Mouse (Mus musculus): ENCODE results near the gene Gls2. TPM values are rescaled to one million over a fixed set of nuclear protein-coding genes. Genes with fewer than 3 reads are reported as not detected.

The Gls2 gene
- total RNA-seq, 2 experiments from 2014 or later: 21.3 to 22.6 TPM

- DNase-seq (ENCODE audit: low spot score in 2 of 2): no peak
- intact Hi-C loops (cut with DNase I): no loop called here
Observed at GRCm38 (mm10) chr10:128258953-128259352, 64.7 kb downstream of the Gls2 start.

Other genes starting within 250 kb of the Gls2 start
- not detected for gene Hsd17b6, start 186.8 kb upstream of the Gls2 start, total RNA-seq (2021)
- 1 to 10 TPM; 6.4 to 7.2 TPM for gene Prim1, start 179.3 kb upstream of the Gls2 start, total RNA-seq (2021)
- 100 to 1,000 TPM; 306 to 320 TPM for gene Naca, start 158.9 kb upstream of the Gls2 start, total RNA-seq (2021)
- gene Ptges3, start 135.5 kb upstream of the Gls2 start, total RNA-seq (2021): 100 to 1,000 TPM; 131 to 134 TPM
- 1,000 to 10,000 TPM; 1,697 to 1,804 TPM for gene Atp5b, start 111.2 kb upstream of the Gls2 start, total RNA-seq (2021)
- gene Baz2a, start 102.9 kb upstream of the Gls2 start, total RNA-seq (2021): 10 to 100 TPM; 30.6 to 32.4 TPM
- gene Rbms2, start 14.2 kb upstream of the Gls2 start, total RNA-seq (2021): 10 to 100 TPM in 1 of 2 experiments, 1 to 10 TPM in 1; 9.2 to 10.8 TPM
- 10 to 100 TPM; 10.7 to 11.3 TPM for gene Spryd4, start 17.4 kb downstream of the Gls2 start, total RNA-seq (2021)
- not detected for gene Mip, start 31.4 kb downstream of the Gls2 start, total RNA-seq (2021)
- gene Timeless, start 37.6 kb downstream of the Gls2 start, total RNA-seq (2021): 1 to 10 TPM; 7.2 to 9.9 TPM
- not detected for gene Apon, start 59.6 kb downstream of the Gls2 start, total RNA-seq (2021)
- gene Apof, start 74.2 kb downstream of the Gls2 start, total RNA-seq (2021): not detected
- 10 to 100 TPM; 19.0 to 21.1 TPM for gene Stat2, start 76.1 kb downstream of the Gls2 start, total RNA-seq (2021)
- gene Il23a, start 104.3 kb downstream of the Gls2 start, total RNA-seq (2021): 1 to 10 TPM in 1 of 2 experiments, under 1 TPM in 1; 0.97 to 1.4 TPM
- gene Pan2, start 108.9 kb downstream of the Gls2 start, total RNA-seq (2021): 10 to 100 TPM; 13.3 to 13.4 TPM
- gene Cnpy2, start 128.0 kb downstream of the Gls2 start, total RNA-seq (2021): 10 to 100 TPM; 65.9 to 68.9 TPM
- gene Cs, start 143.3 kb downstream of the Gls2 start, total RNA-seq (2021): 100 to 1,000 TPM; 269 to 271 TPM
- gene Coq10a, start 174.5 kb downstream of the Gls2 start, total RNA-seq (2021): 10 to 100 TPM; 72.0 to 74.4 TPM
- 10 to 100 TPM; 80.3 to 84.3 TPM for gene Ankrd52, start 182.7 kb downstream of the Gls2 start, total RNA-seq (2021)
- 1 to 10 TPM in 1 of 2 experiments, not detected in 1; 1.0 TPM for gene Slc39a5, start 206.8 kb downstream of the Gls2 start, total RNA-seq (2021)
- 10 to 100 TPM; 88.3 to 92.5 TPM for gene Nabp2, start 217.0 kb downstream of the Gls2 start, total RNA-seq (2021)
- 10 to 100 TPM; 75.0 to 77.2 TPM for gene Rnf41, start 217.2 kb downstream of the Gls2 start, total RNA-seq (2021)